Mouse (Mus musculus) myocyte (in vitro differentiated cells): ENCODE measurements around the gene Duox2. TPM values are rescaled to one million over a fixed set of nuclear protein-coding genes. Genes with fewer than 3 reads are reported as not detected.

Source experiments
- H3K27me3 ChIP-seq: one replicate; pipeline ENCODE4 v1.6.1; 2011; ENCODE audit not compliant: control insufficient read depth, insufficient read depth, insufficient read length
- H3K36me3 ChIP-seq: one replicate; pipeline ENCODE4 v1.6.1; 2011; ENCODE audit not compliant: control insufficient read depth, insufficient read depth
- H3K4me2 ChIP-seq: one replicate; pipeline ENCODE4 v1.6.1; 2011; ENCODE audit warnings: low read depth, control low read depth
- H3K4me3 ChIP-seq: one replicate; pipeline ENCODE4 v1.5.1; 2011; ENCODE audit warnings: mild to moderate bottlenecking, control low read depth, moderate library complexity
- H3K79me2 ChIP-seq: one replicate; pipeline ENCODE4 v1.6.1; 2011; ENCODE audit not compliant: control insufficient read depth, insufficient read depth
- H3ac ChIP-seq: one replicate; pipeline ENCODE4 v1.6.1; 2011; ENCODE audit not compliant: control insufficient read depth, insufficient read length
- CEBPB ChIP-seq: IDR thresholded peaks from 2 replicates; pipeline ENCODE4 v1.6.1; 2011; ENCODE audit warnings: mild to moderate bottlenecking, moderate library complexity; ENCODE audit not compliant: poor library complexity, insufficient read depth, severe bottlenecking
- E2F4 ChIP-seq: IDR thresholded peaks from one replicate; pipeline ENCODE4 v1.6.1; 2011; ENCODE audit warnings: mild to moderate bottlenecking, control low read depth, moderate library complexity; ENCODE audit not compliant: insufficient read depth
- MAX ChIP-seq: IDR thresholded peaks from one replicate; pipeline ENCODE4 v1.6.1; 2011; ENCODE audit warnings: low read depth, mild to moderate bottlenecking, control low read depth
- MYOD1 ChIP-seq, 3 experiments: IDR thresholded peaks; one replicate each; pipeline ENCODE4 v1.6.1; 2011; ENCODE audit warnings: control low read depth in 2 of 3, low read depth in 2 of 3, mild to moderate bottlenecking in 2 of 3, moderate library complexity in 1 of 3; ENCODE audit not compliant: insufficient read length in 2 of 3, control insufficient read depth in 1 of 3
- MYOG ChIP-seq, 3 experiments: IDR thresholded peaks; one replicate each; pipeline ENCODE4 v1.6.1; 2011; ENCODE audit warnings: control low read depth in 2 of 3, low read depth in 2 of 3, mild to moderate bottlenecking in 2 of 3; ENCODE audit not compliant: insufficient read length in 2 of 3, control insufficient read depth in 1 of 3, insufficient read depth in 1 of 3
- POLR2A ChIP-seq: IDR thresholded peaks from one replicate; pipeline ENCODE4 v1.6.1; 2011; ENCODE audit warnings: low read depth, mild to moderate bottlenecking, control low read depth, moderate library complexity; ENCODE audit not compliant: insufficient read length
- POLR2AphosphoS2 ChIP-seq: IDR thresholded peaks from one replicate; pipeline ENCODE4 v1.6.1; 2011; ENCODE audit warnings: low read depth, control low read depth; ENCODE audit not compliant: insufficient read length
- REST ChIP-seq: IDR thresholded peaks from one replicate; pipeline ENCODE4 v1.6.1; 2011; ENCODE audit warnings: mild to moderate bottlenecking, control low read depth, moderate library complexity; ENCODE audit not compliant: insufficient read depth, insufficient read length
- SRF ChIP-seq: IDR thresholded peaks from one replicate; pipeline ENCODE4 v1.6.1; 2011; ENCODE audit warnings: low read depth; ENCODE audit not compliant: control insufficient read depth, insufficient read length
- TCF12 ChIP-seq: IDR thresholded peaks from one replicate; pipeline ENCODE4 v1.6.1; 2011; ENCODE audit warnings: mild to moderate bottlenecking, control low read depth; ENCODE audit not compliant: poor library complexity, insufficient read depth, severe bottlenecking
- TCF3 ChIP-seq: IDR thresholded peaks from one replicate; pipeline ENCODE4 v1.6.1; 2011; ENCODE audit warnings: low read depth, control low read depth; ENCODE audit not compliant: insufficient read length
- USF1 ChIP-seq: IDR thresholded peaks from one replicate; pipeline ENCODE4 v1.6.1; 2011; ENCODE audit warnings: low read depth, mild to moderate bottlenecking, control low read depth, moderate library complexity
- polyA plus RNA-seq: library from polyadenylated mRNA; unstranded; fragments of >200 nt; fragmentation: generic; extraction: Trizol; gene quantifications from one replicate; pipeline ENCODE4 v1.2.1, GENCODE M21; 2012; ENCODE audit warnings: missing spikeins

Gene Duox2
- polyA plus RNA-seq, 1 experiment = 0.12 TPM

DNA sequence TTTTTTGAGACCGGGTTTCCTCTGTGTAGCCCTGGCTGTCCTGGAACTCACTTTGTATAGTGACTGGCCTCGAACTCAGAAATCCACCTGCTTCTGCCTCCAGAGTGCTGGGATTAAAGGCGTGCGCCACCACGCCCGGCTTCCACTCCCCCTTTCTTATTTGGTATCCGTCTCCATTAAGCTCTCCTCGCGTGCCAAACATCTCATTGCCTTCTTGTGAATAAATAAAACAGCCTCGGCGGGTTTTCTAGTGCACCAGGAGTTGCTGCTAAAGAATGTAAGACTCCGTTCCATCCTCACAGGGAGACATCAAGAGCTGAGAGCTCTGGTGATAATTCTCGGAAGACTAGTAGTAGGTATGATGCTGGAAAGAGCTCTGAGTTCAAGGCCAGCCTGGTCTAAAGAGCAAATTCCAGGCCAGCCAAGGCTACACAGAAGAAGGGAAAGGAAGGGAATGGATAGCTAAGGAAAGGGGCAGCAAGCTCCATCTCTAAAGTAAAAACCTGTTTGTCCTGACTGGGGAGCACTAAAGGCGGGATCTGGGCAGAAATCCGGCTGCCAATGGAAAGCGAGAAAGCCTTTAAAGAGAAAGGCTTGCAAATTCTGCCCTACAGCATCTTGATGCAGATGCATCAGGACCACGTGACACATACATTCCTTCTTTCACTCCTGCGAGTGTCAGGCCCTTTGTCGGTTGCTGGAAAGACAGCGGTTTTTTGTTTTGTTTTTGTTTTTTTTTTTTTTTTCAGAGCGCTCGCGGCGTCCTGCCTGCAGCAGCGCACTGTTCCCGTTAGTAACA, 64.3 kb downstream of the Duox2 start:
- Histone ChIP-seq H3ac (peak overlapping the region; percentile 46), H3K4me3 (peak overlapping the region; percentile 80), H3K4me2 (peak overlapping the region; percentile 92), H3K27me3 (no peaks in the 10 kb centered on the region), H3K36me3 (no peaks in the 10 kb centered on the region), H3K79me2 (no peaks in the 10 kb centered on the region)
- no peak for TF ChIP-seq TCF12
- TF ChIP-seq USF1 = peak; percentile 92

DNA sequence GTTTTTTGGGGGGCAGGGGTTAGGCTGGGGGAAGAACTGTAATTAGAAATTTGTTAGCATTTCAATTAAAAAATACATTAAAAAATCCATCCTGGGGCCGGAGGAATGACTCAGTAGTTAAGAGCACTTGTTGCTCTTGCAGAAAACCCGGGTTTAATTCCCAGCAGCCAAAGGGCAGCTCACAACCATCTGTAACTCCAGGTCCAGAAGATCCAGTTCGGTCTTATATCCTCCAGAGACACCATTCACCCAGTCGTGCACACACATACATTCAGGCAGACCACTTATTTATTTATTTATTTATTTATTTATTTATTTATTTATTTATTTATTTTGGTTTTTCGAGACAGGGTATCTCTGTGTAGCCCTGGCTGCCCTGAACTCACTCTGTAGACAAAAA, 64.9 kb downstream of the Duox2 start:
- TF ChIP-seq MYOD1 (IDR thresholded peaks at IDR 0.05; ENCODE audit: control insufficient read depth in 1 of 3, insufficient read length in 2 of 3, low read depth in 2 of 3) (no peak), TCF12 (no peak), POLR2AphosphoS2 (no peak), MYOG (IDR thresholded peaks at IDR 0.05; ENCODE audit: control insufficient read depth in 1 of 3, insufficient read depth in 1 of 3, insufficient read length in 2 of 3, low read depth in 2 of 3) (no peak)
- Histone ChIP-seq H3K4me2 (no peak overlapping the region), H3K36me3 (no peaks in the 10 kb centered on the region), H3K4me3 (peak overlapping the region; percentile 80), H3K79me2 (no peaks in the 10 kb centered on the region), H3K27me3 (no peaks in the 10 kb centered on the region), H3ac (no peak overlapping the region)

- H3K4me2 ChIP-seq = no peak overlapping the region
- TF ChIP-seq TCF12 = no peak
- TF ChIP-seq POLR2AphosphoS2 = no peak
- H3ac ChIP-seq = no peak overlapping the region
- H3K79me2 ChIP-seq = no peaks in the 10 kb centered on the region
- H3K27me3 ChIP-seq = no peaks in the 10 kb centered on the region
- no peak overlapping the region for H3K4me3 ChIP-seq
- no peaks in the 10 kb centered on the region for H3K36me3 ChIP-seq
Measured at GRCm38 (mm10) chr2:122231616-122232015, 66.6 kb downstream of the Duox2 start.

DNA sequence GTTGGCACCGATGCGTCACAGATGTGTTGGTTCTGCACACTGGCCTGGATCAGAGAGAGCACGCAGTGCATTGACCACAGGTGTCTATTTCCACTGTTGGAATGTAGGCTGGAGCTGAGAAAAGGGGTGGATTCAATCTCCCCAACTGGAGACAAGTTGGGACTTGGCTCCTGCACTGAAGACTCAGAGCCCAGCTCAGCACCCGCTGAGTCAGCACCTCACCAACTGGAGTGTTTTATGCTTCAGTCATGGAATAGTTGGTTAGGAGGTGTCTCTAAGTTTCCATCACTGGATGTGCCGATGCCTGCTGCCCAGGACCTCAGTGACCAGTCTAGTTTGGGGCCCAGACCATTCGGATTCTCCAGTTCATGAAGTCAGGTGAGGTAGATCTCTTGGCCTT, 67.9 kb downstream of the Duox2 start:
- Histone ChIP-seq H3K36me3 (no peaks in the 10 kb centered on the region), H3K4me2 (no peak overlapping the region), H3K4me3 (no peak overlapping the region), H3K79me2 (no peaks in the 10 kb centered on the region), H3K27me3 (no peaks in the 10 kb centered on the region), H3ac (no peak overlapping the region)
- TF ChIP-seq REST (no peak), E2F4 (no peak), POLR2AphosphoS2 (no peak), SRF (no peak), MAX (no peak), USF1 (no peak), MYOD1 (IDR thresholded peaks at IDR 0.05; ENCODE audit: control insufficient read depth in 1 of 3, insufficient read length in 2 of 3, low read depth in 2 of 3) (no peak), TCF3 (no peak), POLR2A (no peak), MYOG (IDR thresholded peaks at IDR 0.05; ENCODE audit: control insufficient read depth in 1 of 3, insufficient read depth in 1 of 3, insufficient read length in 2 of 3, low read depth in 2 of 3) (no peak), TCF12 (no peak), CEBPB (no peak)

Other genes starting within 250 kb of the Duox2 start
- 5.8 TPM for gene Spg11, start 180.1 kb downstream of the Duox2 start, polyA plus RNA-seq
- gene B2m, start 150.8 kb downstream of the Duox2 start, polyA plus RNA-seq = 321 TPM
- gene Trim69, start 137.7 kb downstream of the Duox2 start, polyA plus RNA-seq = 0.04 TPM
- gene Patl2, start 112.3 kb downstream of the Duox2 start, polyA plus RNA-seq = 0.07 TPM
- gene Terb2, start 112.2 kb downstream of the Duox2 start, polyA plus RNA-seq = not detected
- gene Sord, start 63.7 kb downstream of the Duox2 start, polyA plus RNA-seq = 18.5 TPM
- gene Duoxa2, start 451 bp upstream of the Duox2 start, polyA plus RNA-seq = not detected
- gene Duoxa1, start 15.3 kb upstream of the Duox2 start, polyA plus RNA-seq = 2.6 TPM
- 0.10 TPM for gene Duox1, start 17.2 kb upstream of the Duox2 start, polyA plus RNA-seq
- gene Shf, start 70.7 kb upstream of the Duox2 start, polyA plus RNA-seq = 48.5 TPM
- gene Slc28a2, start 128.0 kb upstream of the Duox2 start, polyA plus RNA-seq = not detected
- gene Gm14085, start 186.5 kb upstream of the Duox2 start, polyA plus RNA-seq = not detected